Mouse (Mus musculus): ENCODE data around the gene Gpr6. TPM values are rescaled to one million over a fixed set of nuclear protein-coding genes. Genes with fewer than 3 reads are reported as not detected.

The Gpr6 gene
- total RNA-seq (2021), result not detected in 2 replicates
- long read RNA-seq, result 0 reads

- no peak for DNase-seq
Measured at GRCm38 (mm10) chr10:41072116-41072515, at the start of gene Gpr6. Gpr6 (minus strand) TSS chr10:41072285.

- DNase-seq, result no peak
Measured at GRCm38 (mm10) chr10:41100060-41100459, 28.0 kb upstream of the Gpr6 start.

- DNase-seq, result no peak
Measured at GRCm38 (mm10) chr10:41098137-41098536, 26.1 kb upstream of the Gpr6 start.

GRCm38 (mm10) chr10:41088852-41089251 lies 16.8 kb upstream of the Gpr6 start:
- DNase-seq, result no peak

- DNase-seq, result peak; percentile 47
Measured at GRCm38 (mm10) chr10:41071696-41072095, 389 bp downstream of the Gpr6 start.

- no peak for DNase-seq
Measured at GRCm38 (mm10) chr10:41070693-41071651, 1.1 kb downstream of the Gpr6 start.

- no peak for DNase-seq
Measured at GRCm38 (mm10) chr10:41060250-41060831, 11.7 kb downstream of the Gpr6 start.

GRCm38 (mm10) chr10:41055581-41055980 lies 16.5 kb downstream of the Gpr6 start:
- DNase-seq, result no peak

- no peak for DNase-seq
Measured at GRCm38 (mm10) chr10:41054005-41054404, 18.1 kb downstream of the Gpr6 start.

- no peak for DNase-seq
Measured at GRCm38 (mm10) chr10:41042272-41042671, 29.8 kb downstream of the Gpr6 start.

GRCm38 (mm10) chr10:41041478-41041877 lies 30.6 kb downstream of the Gpr6 start:
- no peak for DNase-seq

GRCm38 (mm10) chr10:41040530-41041085 lies 31.5 kb downstream of the Gpr6 start:
- no peak for DNase-seq

GRCm38 (mm10) chr10:41038476-41038875 lies 33.6 kb downstream of the Gpr6 start:
- DNase-seq, result no peak

GRCm38 (mm10) chr10:41037722-41038121 lies 34.4 kb downstream of the Gpr6 start:
- DNase-seq, result peak; percentile 52

- peak; percentile 46 for DNase-seq
Measured at GRCm38 (mm10) chr10:41032811-41033210, 39.3 kb downstream of the Gpr6 start.

- no peak for DNase-seq
Measured at GRCm38 (mm10) chr10:41024860-41025259, 47.2 kb downstream of the Gpr6 start.

- DNase-seq, result no peak
Measured at GRCm38 (mm10) chr10:41024406-41024805, 47.7 kb downstream of the Gpr6 start.

GRCm38 (mm10) chr10:41022226-41022625 lies 49.9 kb downstream of the Gpr6 start:
- no peak for DNase-seq

Other genes with a start within 250 kb of the Gpr6 start
- gene Cdc40, start 189.0 kb downstream of the Gpr6 start, total RNA-seq (2021), result 28.2 and 33.9 TPM in 2 replicates
- 6.6 and 8.6 TPM in 2 replicates for gene Wasf1, start 188.8 kb downstream of the Gpr6 start, total RNA-seq (2021)
- 16.7 and 22.8 TPM in 2 replicates for gene Fig4, start 231.0 kb upstream of the Gpr6 start, total RNA-seq (2021)
- gene Ak9, start 231.7 kb upstream of the Gpr6 start, total RNA-seq (2021), result 0.06 TPM in 1 of 2 replicates, not detected in the other